Mouse (Mus musculus) colon, adult 2 months (tissue): ENCODE results near the gene Fbxo40. TPM values are rescaled to one million over a fixed set of nuclear protein-coding genes. Genes with fewer than 3 reads are reported as not detected.

Source experiments
- polyA plus RNA-seq: library from polyadenylated mRNA; depleted of rRNA; stranded (reverse); fragments of >200 nt; gene quantifications from 2 replicates; pipeline ENCODE4 v1.2.3, GENCODE M21; 2012; rRNA removed

Fbxo40 gene
- not detected in 2 replicates for polyA plus RNA-seq

GRCm38 (mm10) chr16:36989999-36990625 lies at the start of gene Fbxo40:
Gene Fbxo40, minus strand, starts transcription at chr16:36990467.

GRCm38 (mm10) chr16:37011061-37011921 lies 21.0 kb upstream of the Fbxo40 start, which contains the start of gene Polq:
Gene Polq, plus strand, starts transcription at chr16:37011786.

GRCm38 (mm10) chr16:36934841-36935620 lies 55.2 kb downstream of the Fbxo40 start, which contains the start of gene Hcls1:
Gene Hcls1, plus strand, starts transcription at chr16:36934983.

Other genes starting within 250 kb of the Fbxo40 start
- 0.68 and 2.3 TPM in 2 replicates for gene Slc15a2, start 205.5 kb downstream of the Fbxo40 start, polyA plus RNA-seq
- 0.23 and 0.71 TPM in 2 replicates for gene Iqcb1, start 162.1 kb downstream of the Fbxo40 start, polyA plus RNA-seq
- 0.72 and 1.3 TPM in 2 replicates for gene Eaf2, start 115.5 kb downstream of the Fbxo40 start, polyA plus RNA-seq
- gene Golgb1, start 115.3 kb downstream of the Fbxo40 start, polyA plus RNA-seq, result 67.1 and 97.2 TPM in 2 replicates
- 6.3 and 6.4 TPM in 2 replicates for gene Hcls1, start 55.5 kb downstream of the Fbxo40 start, polyA plus RNA-seq
- 0.22 and 0.24 TPM in 2 replicates for gene Polq, start 21.3 kb upstream of the Fbxo40 start, polyA plus RNA-seq